Mouse (Mus musculus) C2C12 (cell line): ENCODE measurements around the gene Olfr1042.

Experiments
- CEBPB ChIP-seq: IDR thresholded peaks from one replicate; pipeline ENCODE4 v1.6.1; 2011; ENCODE audit warnings: low read depth, mild to moderate bottlenecking, control low read depth, moderate library complexity
- CTCF ChIP-seq: IDR thresholded peaks from one replicate; pipeline ENCODE4 v1.5.1; 2011; ENCODE audit not compliant: control insufficient read depth, insufficient read depth, insufficient read length
- FOSL1 ChIP-seq: IDR thresholded peaks from one replicate; pipeline ENCODE4 v1.8.0; 2011; ENCODE audit warnings: mild to moderate bottlenecking, low read length; ENCODE audit not compliant: poor library complexity, insufficient read depth, severe bottlenecking
- MAX ChIP-seq: IDR thresholded peaks from one replicate; pipeline ENCODE4 v1.6.1; 2011; ENCODE audit warnings: mild to moderate bottlenecking, control low read depth
- MYOD1 ChIP-seq: IDR thresholded peaks from one replicate; pipeline ENCODE4 v1.6.1; 2011; ENCODE audit warnings: low read depth; ENCODE audit not compliant: control insufficient read depth, insufficient read length
- USF1 ChIP-seq: IDR thresholded peaks from one replicate; pipeline ENCODE4 v1.6.1; 2011; ENCODE audit warnings: low read depth, mild to moderate bottlenecking, control low read depth, moderate library complexity

- TF ChIP-seq CTCF: no peak
- TF ChIP-seq MYOD1: no peak
- TF ChIP-seq FOSL1: no peak
- TF ChIP-seq USF1: no peak
- TF ChIP-seq CEBPB: no peak
- TF ChIP-seq MAX: no peak
These were observed 23.9 kb upstream of the Olfr1042 start, which contains the start of gene Olfr52 for GRCm38 (mm10) chr2:86185583-86185982.
